Mouse (Mus musculus) forebrain, embryonic 15.5 days (tissue): ENCODE data around the gene Eps15l1. TPM values are rescaled to one million over a fixed set of nuclear protein-coding genes. Genes with fewer than 3 reads are reported as not detected.

Experiments used
- ATAC-seq: fragments of 200-750 bp; cut with Nextera tagmentation; replicated peaks from 2 replicates; pipeline ENCODE4 v1.8.0; 2017; ENCODE audit warnings: mild to moderate bottlenecking, moderate TSS enrichment, moderate library complexity
- H3K27ac ChIP-seq: fragments of 300-500 bp; sonication (generic); replicated peaks from 2 replicates; pipeline ENCODE4 v1.5.1; 2015; ENCODE audit warnings: mild to moderate bottlenecking, inconsistent platforms
- H3K27me3 ChIP-seq: fragments of 300-500 bp; sonication (generic); 2 replicates; pipeline ENCODE4 v1.6.1; 2015; ENCODE audit warnings: inconsistent platforms
- H3K36me3 ChIP-seq: fragments of 300-500 bp; sonication (generic); 2 replicates; pipeline ENCODE4 v1.6.1; 2015; ENCODE audit warnings: mild to moderate bottlenecking, inconsistent platforms
- H3K4me1 ChIP-seq: fragments of 300-500 bp; sonication (generic); 2 replicates; pipeline ENCODE4 v1.6.1; 2015; ENCODE audit warnings: inconsistent platforms
- H3K4me2 ChIP-seq: fragments of 300-500 bp; sonication (generic); replicated peaks from 2 replicates; pipeline ENCODE4 v1.6.1; 2015; ENCODE audit warnings: mild to moderate bottlenecking, inconsistent platforms
- H3K4me3 ChIP-seq: fragments of 300-500 bp; sonication (generic); 2 replicates; pipeline ENCODE4 v1.5.1; 2015; ENCODE audit warnings: mild to moderate bottlenecking, inconsistent platforms
- H3K9ac ChIP-seq: fragments of 300-500 bp; sonication (generic); replicated peaks from 2 replicates; pipeline ENCODE4 v1.6.1; 2015; ENCODE audit warnings: mild to moderate bottlenecking, inconsistent platforms
- H3K9me3 ChIP-seq: fragments of 300-500 bp; sonication (generic); 2 replicates; pipeline ENCODE4 v1.6.1; 2016; ENCODE audit warnings: inconsistent platforms
- WGBS: fragments of 180-500 bp; shearing (Covaris S2); methylation state at CpG from one replicate; pipeline ENCODE4 v1.1.7; 2015; ENCODE audit warnings: mixed read lengths; 5-methylcytosine and 5-hydroxymethylcytosine counted together
- polyA plus RNA-seq: library from polyadenylated mRNA; unstranded; fragments of >200 nt; fragmentation: Nextera tagmentation; extraction: Ambion mirVana; gene quantifications from 2 replicates; pipeline ENCODE4 v1.2.1, GENCODE M21; 2015

Eps15l1 gene
- polyA plus RNA-seq = 62.3 and 63.1 TPM in 2 replicates

GRCm38 (mm10) chr8:72421362-72422335 lies at the start of gene Eps15l1:
Gene Eps15l1 (minus strand): TSS chr8:72421460.
- no peaks in the 10 kb centered on the region for H3K36me3 ChIP-seq
- WGBS = 1% methylated on average over 48 of the region's 48 CpGs
- no peaks in the 10 kb centered on the region for H3K27me3 ChIP-seq
- peaks cover 45% of the 10 kb centered on the region for H3K4me1 ChIP-seq
- peak within 1 kb of the TSS; percentile 82 for H3K9ac ChIP-seq
- peak within 1 kb of the TSS; percentile 74 for H3K4me2 ChIP-seq
- peak within 1 kb of the TSS; percentile 79 for H3K27ac ChIP-seq
- H3K9me3 ChIP-seq = no peaks in the 10 kb centered on the region
- ATAC-seq = peak; percentile 98
- H3K4me3 ChIP-seq = peak within 1 kb of the TSS; percentile 84

GRCm38 (mm10) chr8:72470684-72471083 lies 49.4 kb upstream of the Eps15l1 start:
- no peak for ATAC-seq
- H3K9me3 ChIP-seq = no peaks in the 10 kb centered on the region
- no peak overlapping the region for H3K27ac ChIP-seq
- no peak overlapping the region for H3K4me2 ChIP-seq
- H3K9ac ChIP-seq = no peak overlapping the region
- peaks cover 16% of the 10 kb centered on the region for H3K4me1 ChIP-seq
- WGBS = 91% methylated on average over 7 of the region's 7 CpGs
- no peak overlapping the region for H3K4me3 ChIP-seq
- peaks cover 67% of the 10 kb centered on the region for H3K36me3 ChIP-seq
- no peaks in the 10 kb centered on the region for H3K27me3 ChIP-seq

- no peak overlapping the region for H3K4me3 ChIP-seq
- no peak overlapping the region for H3K9ac ChIP-seq
- ATAC-seq = no peak
- H3K27me3 ChIP-seq = no peaks in the 10 kb centered on the region
- H3K4me2 ChIP-seq = no peak overlapping the region
- H3K4me1 ChIP-seq = peaks cover 14% of the 10 kb centered on the region
- no peak overlapping the region for H3K27ac ChIP-seq
- no peaks in the 10 kb centered on the region for H3K9me3 ChIP-seq
- 93% methylated on average over 8 of the region's 8 CpGs for whole genome bisulfite sequencing
- peaks cover 74% of the 10 kb centered on the region for H3K36me3 ChIP-seq
Measured at GRCm38 (mm10) chr8:72469984-72470383, 48.7 kb upstream of the Eps15l1 start.

- H3K9me3 ChIP-seq = no peaks in the 10 kb centered on the region
- WGBS = 93% methylated on average over 2 of the region's 2 CpGs
- peaks cover 81% of the 10 kb centered on the region for H3K36me3 ChIP-seq
- H3K4me1 ChIP-seq = peaks cover 12% of the 10 kb centered on the region
- no peak for ATAC-seq
- no peak overlapping the region for H3K4me2 ChIP-seq
- no peaks in the 10 kb centered on the region for H3K27me3 ChIP-seq
- H3K9ac ChIP-seq = no peak overlapping the region
- no peak overlapping the region for H3K27ac ChIP-seq
- H3K4me3 ChIP-seq = no peak overlapping the region
Measured at GRCm38 (mm10) chr8:72469243-72469642, 48.0 kb upstream of the Eps15l1 start.

- no peaks in the 10 kb centered on the region for H3K4me1 ChIP-seq
- no peak overlapping the region for H3K9ac ChIP-seq
- H3K36me3 ChIP-seq = peaks cover 97% of the 10 kb centered on the region
- no peak overlapping the region for H3K27ac ChIP-seq
- 96% methylated on average over 10 of the region's 10 CpGs for WGBS
- H3K9me3 ChIP-seq = no peaks in the 10 kb centered on the region
- H3K4me2 ChIP-seq = no peak overlapping the region
- no peak overlapping the region for H3K4me3 ChIP-seq
- no peak for ATAC-seq
- H3K27me3 ChIP-seq = no peaks in the 10 kb centered on the region
Measured at GRCm38 (mm10) chr8:72464211-72464610, 43.0 kb upstream of the Eps15l1 start.

GRCm38 (mm10) chr8:72459881-72460533 lies 38.7 kb upstream of the Eps15l1 start:
- H3K4me3 ChIP-seq = no peak overlapping the region
- no peaks in the 10 kb centered on the region for H3K27me3 ChIP-seq
- no peaks in the 10 kb centered on the region for H3K9me3 ChIP-seq
- H3K27ac ChIP-seq = no peak overlapping the region
- 92% methylated on average over 4 of the region's 4 CpGs for WGBS
- peaks cover 76% of the 10 kb centered on the region for H3K36me3 ChIP-seq
- no peaks in the 10 kb centered on the region for H3K4me1 ChIP-seq
- no peak overlapping the region for H3K9ac ChIP-seq
- no peak overlapping the region for H3K4me2 ChIP-seq
- no peak for ATAC-seq

- 92% methylated on average over 6 of the region's 6 CpGs for WGBS
- Histone ChIP-seq H3K4me2 (no peak overlapping the region), H3K36me3 (peaks cover 75% of the 10 kb centered on the region), H3K9ac (no peak overlapping the region), H3K4me1 (no peaks in the 10 kb centered on the region), H3K4me3 (no peak overlapping the region), H3K27me3 (no peaks in the 10 kb centered on the region), H3K27ac (no peak overlapping the region), H3K9me3 (no peaks in the 10 kb centered on the region)
- ATAC-seq = no peak
Measured at GRCm38 (mm10) chr8:72458457-72458856, 37.2 kb upstream of the Eps15l1 start.

GRCm38 (mm10) chr8:72457806-72458205 lies 36.5 kb upstream of the Eps15l1 start:
- no peak overlapping the region for H3K27ac ChIP-seq
- 96% methylated on average over 3 of the region's 3 CpGs for WGBS
- ATAC-seq = no peak

GRCm38 (mm10) chr8:72455317-72455716 lies 34.1 kb upstream of the Eps15l1 start:
- no peaks in the 10 kb centered on the region for H3K27me3 ChIP-seq
- no peaks in the 10 kb centered on the region for H3K4me1 ChIP-seq
- H3K36me3 ChIP-seq = peaks cover 71% of the 10 kb centered on the region
- ATAC-seq = no peak
- H3K4me3 ChIP-seq = no peak overlapping the region
- H3K27ac ChIP-seq = no peak overlapping the region
- 92% methylated on average over 4 of the region's 4 CpGs for WGBS
- H3K9me3 ChIP-seq = no peaks in the 10 kb centered on the region
- no peak overlapping the region for H3K9ac ChIP-seq
- no peak overlapping the region for H3K4me2 ChIP-seq

More at GRCm38 (mm10) chr8:72457806-72458205, 36.5 kb upstream of the Eps15l1 start:
- Histone ChIP-seq H3K4me2 (no peak overlapping the region), H3K36me3 (peaks cover 75% of the 10 kb centered on the region), H3K4me3 (no peak overlapping the region), H3K4me1 (no peaks in the 10 kb centered on the region), H3K27me3 (no peaks in the 10 kb centered on the region), H3K9me3 (no peaks in the 10 kb centered on the region), H3K9ac (no peak overlapping the region)

- Histone ChIP-seq H3K36me3 (peaks cover 70% of the 10 kb centered on the region), H3K27ac (no peak overlapping the region), H3K4me2 (no peak overlapping the region), H3K9me3 (no peaks in the 10 kb centered on the region), H3K27me3 (no peaks in the 10 kb centered on the region), H3K4me3 (no peak overlapping the region), H3K4me1 (no peaks in the 10 kb centered on the region), H3K9ac (no peak overlapping the region)
- no peak for ATAC-seq
- 98% methylated on average over 2 of the region's 2 CpGs for WGBS
Measured at GRCm38 (mm10) chr8:72453904-72454303, 32.6 kb upstream of the Eps15l1 start.

- H3K4me2 ChIP-seq = no peak overlapping the region
- WGBS = 94% methylated on average over 8 of the region's 8 CpGs
- no peak for ATAC-seq
- no peaks in the 10 kb centered on the region for H3K9me3 ChIP-seq
- peaks cover 69% of the 10 kb centered on the region for H3K36me3 ChIP-seq
- no peak overlapping the region for H3K4me3 ChIP-seq
- H3K27ac ChIP-seq = no peak overlapping the region
- H3K4me1 ChIP-seq = peaks cover 9% of the 10 kb centered on the region
- H3K27me3 ChIP-seq = no peaks in the 10 kb centered on the region
- H3K9ac ChIP-seq = no peak overlapping the region
Measured at GRCm38 (mm10) chr8:72451516-72451915, 30.3 kb upstream of the Eps15l1 start.

GRCm38 (mm10) chr8:72445071-72445470 lies 23.8 kb upstream of the Eps15l1 start:
- Histone ChIP-seq H3K4me1 (peaks cover 34% of the 10 kb centered on the region), H3K9ac (no peak overlapping the region), H3K27ac (no peak overlapping the region), H3K4me2 (no peak overlapping the region), H3K9me3 (no peaks in the 10 kb centered on the region), H3K4me3 (no peak overlapping the region), H3K36me3 (peaks cover 18% of the 10 kb centered on the region), H3K27me3 (no peaks in the 10 kb centered on the region)
- WGBS = 94% methylated on average over 6 of the region's 6 CpGs
- no peak for ATAC-seq
